Mouse (Mus musculus) cerebellum, postnatal 36 days (tissue): Measurements from ENCODE around the gene Slf2.
A peak's percentile ranks its signal among the peaks of the same experiment; 100 is the strongest.

Experiments used
- DNase-seq, 2 experiments: peaks; one replicate each; pipeline ENCODE4 v3.0.0; 2021 to 2022; ENCODE audit warnings: mixed read lengths in 2 of 2

The Slf2 gene

GRCm38 (mm10) chr19:44930744-44931453 is at the start of gene Slf2:
Gene Slf2, plus strand, starts transcription at chr19:44931151.
- DNase-seq: peak; percentile 99 to 100

DNA sequence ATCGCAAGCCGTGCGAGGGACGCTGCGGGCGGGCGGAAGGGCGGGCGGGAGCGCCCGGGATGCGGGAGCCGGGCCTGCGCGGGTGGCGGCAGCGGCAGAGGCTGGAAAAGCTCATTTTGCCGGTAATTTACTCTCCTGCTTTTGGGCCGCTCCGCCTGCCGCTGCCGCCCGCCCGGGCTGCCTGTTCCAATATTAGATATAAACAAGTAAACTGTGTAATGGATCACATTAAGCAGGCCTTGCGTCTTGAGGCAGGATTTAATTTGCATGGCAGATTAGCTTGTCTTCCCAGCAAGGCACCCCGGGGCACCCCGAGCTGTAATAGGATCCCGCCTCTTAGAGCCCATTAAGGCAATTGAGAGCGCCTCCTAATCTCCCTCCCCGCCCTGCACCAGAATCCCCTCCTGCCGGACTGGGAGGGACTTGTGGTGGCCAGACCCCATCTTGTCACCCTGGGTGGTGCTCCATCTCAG is 48.4 kb upstream of the Slf2 start:
- DNase-seq: peak; percentile 41 to 50

- DNase-seq: no peak
Observed at GRCm38 (mm10) chr19:44884331-44884730, 46.6 kb upstream of the Slf2 start.

DNA sequence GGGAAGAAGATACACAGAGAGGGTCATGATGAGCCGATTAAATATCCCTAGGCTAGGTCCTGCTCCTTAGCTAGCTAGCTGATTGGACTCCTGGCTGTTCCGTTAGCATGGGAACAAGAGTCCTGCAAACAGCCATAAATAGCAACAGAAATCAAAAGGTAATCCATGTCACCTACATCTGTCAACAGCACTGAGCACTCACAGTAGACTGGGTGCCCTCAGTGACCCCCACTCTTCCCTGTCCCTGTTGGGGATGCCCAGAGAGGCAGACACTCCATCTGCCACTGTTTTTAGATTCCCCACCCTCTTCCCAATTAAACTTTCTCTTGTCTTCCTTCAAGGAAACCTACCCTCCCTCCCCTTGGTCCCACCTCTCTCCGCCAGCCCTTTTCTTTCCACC is 44.5 kb upstream of the Slf2 start:
- DNase-seq: no peak

- peak; percentile 49 to 55 for DNase-seq
Observed at GRCm38 (mm10) chr19:44887679-44888235, 43.2 kb upstream of the Slf2 start.

DNA sequence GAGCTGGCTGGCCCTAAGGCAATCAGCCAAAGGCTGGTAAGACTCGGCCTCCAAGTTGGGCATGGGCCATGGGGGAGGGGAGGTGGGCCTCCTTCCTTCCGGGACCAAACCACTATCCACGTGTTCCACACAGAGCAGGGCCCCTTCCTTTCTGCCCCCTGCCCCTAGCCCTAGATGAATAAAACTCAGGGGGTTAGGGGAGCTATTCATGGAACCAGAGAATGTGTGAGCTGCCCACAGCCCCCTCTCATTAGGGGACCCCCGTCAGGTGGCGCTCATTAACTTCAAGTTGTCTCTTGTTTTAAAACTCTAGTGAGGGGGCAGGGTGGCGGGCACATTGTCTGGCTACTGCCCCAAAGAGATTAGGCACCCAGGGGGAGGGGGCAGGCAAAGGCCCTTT is 41.4 kb upstream of the Slf2 start:
- DNase-seq: no peak

- DNase-seq: no peak
Observed at GRCm38 (mm10) chr19:44891446-44891845, 39.5 kb upstream of the Slf2 start.

GRCm38 (mm10) chr19:44893231-44893871 is 37.6 kb upstream of the Slf2 start:
- DNase-seq: peak in 1 of 2 experiments; percentile 14

DNA sequence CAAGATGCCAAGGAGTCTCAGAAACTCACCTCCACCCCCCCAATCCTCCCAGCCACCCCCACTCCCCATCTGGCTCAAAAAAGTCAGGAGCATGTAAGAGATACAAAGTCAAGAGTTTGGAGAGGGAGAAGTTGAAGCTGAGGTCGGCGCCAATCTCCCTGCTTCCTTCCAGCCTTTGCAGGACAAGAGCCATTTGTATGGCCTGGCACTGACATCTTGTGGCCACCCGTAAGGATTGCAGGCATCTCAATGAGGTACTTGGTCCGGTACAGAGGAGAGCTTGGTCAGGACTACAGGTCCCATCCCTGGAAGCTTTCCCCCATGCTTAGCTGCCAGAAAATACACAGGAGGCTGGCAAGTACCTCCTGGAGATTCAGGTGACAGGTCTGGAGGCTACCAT is 35.7 kb upstream of the Slf2 start:
- peak; percentile 72 for DNase-seq

DNA sequence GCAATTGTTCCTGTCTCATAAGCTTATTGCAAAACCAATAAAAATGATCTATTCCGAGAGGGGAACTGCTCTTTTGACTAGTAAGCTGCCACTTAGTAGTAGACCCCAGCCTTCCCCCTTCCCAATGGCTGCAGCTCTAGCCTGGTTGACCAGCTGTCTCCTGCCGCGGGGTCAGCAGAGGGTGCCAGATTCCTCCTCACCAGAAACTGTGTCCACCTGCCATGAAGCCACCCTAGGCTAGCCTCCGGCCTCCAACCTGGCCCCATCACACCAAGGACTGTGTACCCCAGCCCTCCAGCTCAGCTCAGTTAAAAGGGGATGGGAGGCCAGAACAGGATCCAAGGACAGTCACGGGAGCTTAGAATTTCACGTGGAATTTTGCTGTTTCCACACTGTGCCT is 34.5 kb upstream of the Slf2 start:
- no peak for DNase-seq

DNA sequence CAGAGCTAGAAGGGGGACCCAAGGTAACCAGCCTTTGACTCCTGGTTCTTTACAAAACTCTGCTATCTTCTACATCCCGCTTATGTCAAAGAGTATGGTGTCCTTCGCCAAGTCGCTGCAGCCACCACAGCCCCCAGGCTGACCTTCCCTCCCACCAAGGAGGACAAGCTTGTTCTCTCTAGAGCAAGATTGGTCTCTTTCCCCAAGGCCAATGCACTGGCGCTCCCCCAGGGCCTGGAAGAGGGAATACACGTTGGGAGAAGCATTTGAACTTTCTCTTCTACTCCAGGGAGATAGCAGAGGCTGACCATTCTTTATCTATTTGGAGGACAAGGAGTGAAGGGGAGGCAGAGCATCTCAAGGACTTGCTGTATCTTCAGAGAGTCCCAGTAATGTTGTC is 33.4 kb upstream of the Slf2 start:
- DNase-seq: no peak

DNA sequence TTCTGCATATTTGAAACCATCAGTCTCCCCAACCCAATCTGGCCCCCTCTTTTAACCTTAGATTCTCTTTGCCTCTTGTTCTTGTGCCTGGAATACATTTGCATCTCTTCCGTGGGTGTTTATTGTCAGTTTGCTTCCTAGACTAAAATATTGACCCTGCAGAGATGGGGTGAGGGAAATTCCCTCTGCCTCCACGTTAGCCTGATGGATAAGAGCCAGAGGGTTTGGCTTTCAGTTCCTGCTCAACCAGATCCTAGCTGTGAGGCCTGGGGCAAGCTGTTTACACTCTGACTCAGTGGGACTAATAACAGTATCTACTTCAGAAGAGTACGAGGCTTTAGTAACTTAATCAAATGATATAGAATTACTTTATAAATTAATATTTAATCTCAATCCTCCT is 32.3 kb upstream of the Slf2 start:
- no peak for DNase-seq

GRCm38 (mm10) chr19:44899104-44899793 is 31.7 kb upstream of the Slf2 start:
- no peak for DNase-seq

- no peak for DNase-seq
Observed at GRCm38 (mm10) chr19:44899947-44900773, 30.8 kb upstream of the Slf2 start.

GRCm38 (mm10) chr19:44901047-44901446 is 29.9 kb upstream of the Slf2 start:
- DNase-seq: no peak

DNA sequence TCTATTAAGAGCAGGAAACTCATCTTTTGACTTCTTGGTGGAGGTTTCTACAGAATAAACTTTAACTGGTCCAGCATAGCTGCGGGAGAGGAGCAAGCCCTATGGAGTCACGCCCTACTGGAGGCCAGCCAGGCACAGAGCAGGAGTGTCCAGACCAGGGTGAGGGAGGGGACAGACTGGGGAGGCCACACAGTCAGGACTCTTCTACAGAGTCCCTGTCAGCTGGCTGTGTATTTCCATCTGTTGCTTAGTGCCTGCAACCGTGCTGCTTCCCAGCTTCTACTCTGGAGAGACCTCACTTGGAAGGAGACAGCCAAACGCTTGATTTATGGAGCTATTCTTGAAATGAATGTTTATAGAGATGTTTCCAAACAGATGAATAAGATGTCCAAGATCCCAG is 28.6 kb upstream of the Slf2 start:
- DNase-seq: no peak

- no peak for DNase-seq
Observed at GRCm38 (mm10) chr19:44903343-44904000, 27.5 kb upstream of the Slf2 start.

- no peak for DNase-seq
Observed at GRCm38 (mm10) chr19:44904141-44904720, 26.7 kb upstream of the Slf2 start.

DNA sequence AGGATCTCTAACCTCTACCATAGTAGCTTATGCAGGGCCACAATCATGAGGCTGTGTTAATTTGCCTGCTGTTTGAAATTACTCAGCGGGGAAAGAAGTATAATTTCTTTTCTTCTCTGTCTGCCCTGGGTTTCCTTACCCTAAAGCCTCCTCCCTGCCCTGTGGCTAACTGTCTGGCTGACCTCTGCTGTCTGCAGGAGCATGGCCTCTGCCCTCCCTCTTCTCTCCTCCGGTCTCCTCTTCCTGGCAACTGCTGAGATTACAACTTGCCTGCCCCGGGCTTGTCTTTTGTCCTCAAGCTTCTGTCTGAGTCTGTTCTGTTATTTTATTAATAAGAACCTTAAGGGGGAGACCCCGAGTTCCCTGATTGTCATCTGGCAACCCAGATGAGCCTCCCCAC is 25.6 kb upstream of the Slf2 start:
- no peak for DNase-seq

- no peak for DNase-seq
Observed at GRCm38 (mm10) chr19:44907851-44908690, 22.9 kb upstream of the Slf2 start.
